Mouse (Mus musculus): ENCODE results near the gene Mgat5b. TPM values are rescaled to one million over a fixed set of nuclear protein-coding genes. Genes with fewer than 3 reads are reported as not detected.

Gene Mgat5b
- total RNA-seq, 2 experiments from 2014 or later, result not detected

DNA sequence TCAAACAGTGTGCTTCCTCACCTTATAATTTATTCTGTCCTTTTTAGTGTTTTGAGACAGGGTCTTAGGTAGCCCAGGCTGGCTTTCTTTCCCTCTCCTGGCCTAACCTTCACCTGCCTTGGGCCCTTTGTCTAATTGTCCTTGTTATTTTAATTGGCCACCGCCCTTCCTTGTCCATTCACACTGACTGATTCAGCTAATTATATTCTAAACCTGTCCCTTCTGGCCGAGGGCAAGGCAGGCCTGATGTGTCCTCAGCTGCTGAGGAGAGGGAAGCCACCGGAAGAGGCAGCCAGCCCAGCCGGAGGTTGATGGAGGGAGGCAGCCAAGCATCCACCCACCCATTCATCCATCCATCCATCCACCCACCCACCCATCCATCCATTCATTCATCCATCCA, 52.2 kb downstream of the Mgat5b start:
- ATAC-seq (replicated peaks; ENCODE audit: low FRiP score, poor library complexity, severe bottlenecking), result no peak

DNA sequence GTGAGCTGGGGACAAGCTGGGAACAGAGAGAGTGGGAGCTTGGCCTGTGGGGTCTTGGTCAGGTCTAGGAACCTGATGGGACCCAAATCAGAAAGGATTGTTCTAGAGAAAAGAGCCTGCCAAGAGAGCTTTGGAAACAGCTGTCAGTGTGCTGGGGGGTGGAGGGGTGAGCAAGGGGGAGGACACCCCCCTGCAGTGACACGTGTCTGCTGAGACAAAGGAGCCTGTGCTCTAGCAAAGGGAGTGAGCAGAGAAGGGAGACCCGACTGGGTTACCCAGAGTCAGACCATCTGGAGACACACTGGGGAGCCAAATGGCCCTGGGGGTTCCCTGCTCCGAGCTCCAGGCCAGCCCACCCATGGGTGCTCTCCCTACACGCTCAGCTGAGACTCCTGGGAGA, 54.2 kb downstream of the Mgat5b start:
- no peak for ATAC-seq (replicated peaks; ENCODE audit: low FRiP score, poor library complexity, severe bottlenecking)

DNA sequence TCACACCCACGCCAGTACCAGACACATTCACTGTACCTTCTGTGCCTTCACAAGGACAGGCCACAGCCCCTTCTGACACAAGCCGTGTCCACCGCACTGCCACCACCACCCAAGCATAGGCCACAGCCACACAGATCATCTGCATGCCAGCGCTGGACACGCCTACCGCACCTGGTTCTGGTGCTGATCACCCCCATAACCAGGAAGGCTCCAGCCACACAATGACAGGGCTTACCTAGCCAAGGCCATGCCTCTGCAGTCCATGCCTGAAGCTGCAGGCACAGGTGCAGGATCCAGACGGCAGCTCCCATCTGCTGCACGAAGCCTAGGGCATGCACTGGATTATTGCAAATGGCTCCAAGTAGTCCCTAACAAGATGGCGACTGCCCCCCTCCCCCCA, 54.8 kb downstream of the Mgat5b start:
- no peak for ATAC-seq (replicated peaks; ENCODE audit: low FRiP score, poor library complexity, severe bottlenecking)

DNA sequence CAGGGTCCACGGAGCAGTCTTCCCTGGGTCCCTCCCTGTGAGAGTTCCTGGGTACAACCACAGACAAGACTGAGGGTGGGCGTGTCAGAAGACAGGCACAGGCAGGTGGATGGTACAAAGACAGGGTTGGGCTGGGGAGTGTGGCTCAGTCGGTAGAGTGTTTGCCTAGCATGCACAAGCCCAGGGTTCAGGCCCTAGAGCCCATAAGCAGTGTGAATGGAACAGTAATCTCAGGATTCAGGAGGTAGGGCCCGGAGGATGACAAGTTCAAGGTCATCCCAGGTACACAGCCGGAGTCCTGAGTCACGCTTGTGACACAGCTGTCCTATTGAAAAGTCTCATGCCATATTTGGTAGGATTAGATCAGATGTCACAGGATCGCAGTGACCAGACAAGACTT, 55.7 kb downstream of the Mgat5b start:
- no peak for ATAC-seq (replicated peaks; ENCODE audit: low FRiP score, poor library complexity, severe bottlenecking)

DNA sequence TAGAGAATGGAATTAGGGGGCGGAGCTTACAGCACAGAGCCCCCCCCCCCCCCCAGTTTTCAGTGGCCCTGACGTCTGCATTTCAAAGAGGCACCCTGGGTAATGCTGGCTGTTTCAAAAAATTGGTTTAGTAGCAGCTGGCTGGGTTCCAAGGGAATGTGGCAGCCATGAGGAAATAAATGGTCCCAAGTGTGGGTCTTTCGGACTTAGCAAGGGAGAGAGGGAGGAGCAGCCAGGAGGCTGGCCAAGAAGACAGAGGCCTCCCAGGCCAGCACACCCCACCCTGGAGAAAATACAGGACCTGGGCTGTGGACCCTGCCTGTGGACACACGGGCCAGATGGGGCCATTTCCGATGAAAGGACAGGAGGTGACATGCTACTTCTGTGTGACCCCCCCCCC, 61.6 kb downstream of the Mgat5b start:
- ATAC-seq (replicated peaks; ENCODE audit: low FRiP score, poor library complexity, severe bottlenecking), result no peak

DNA sequence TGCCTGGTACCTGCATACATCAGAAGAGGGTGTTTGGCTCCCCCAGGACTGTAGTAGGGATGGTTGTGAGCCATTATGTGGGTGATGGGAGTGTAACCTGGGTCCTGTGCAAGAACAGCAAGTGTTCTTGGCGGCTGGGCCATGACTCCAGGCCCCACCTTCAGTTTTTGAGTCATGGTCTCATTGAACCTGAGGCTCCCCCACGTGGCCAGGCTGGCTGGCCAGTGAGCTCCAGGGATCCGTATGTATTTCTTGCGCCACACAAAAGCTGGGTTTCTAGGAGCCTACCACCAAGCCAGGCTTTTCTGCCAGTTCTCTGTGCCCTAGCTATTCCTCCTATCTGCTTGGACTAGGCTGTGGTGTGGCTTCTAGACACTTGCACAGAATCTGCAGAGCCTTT, 63.9 kb downstream of the Mgat5b start:
- ATAC-seq (replicated peaks; ENCODE audit: low FRiP score, poor library complexity, severe bottlenecking), result no peak

DNA sequence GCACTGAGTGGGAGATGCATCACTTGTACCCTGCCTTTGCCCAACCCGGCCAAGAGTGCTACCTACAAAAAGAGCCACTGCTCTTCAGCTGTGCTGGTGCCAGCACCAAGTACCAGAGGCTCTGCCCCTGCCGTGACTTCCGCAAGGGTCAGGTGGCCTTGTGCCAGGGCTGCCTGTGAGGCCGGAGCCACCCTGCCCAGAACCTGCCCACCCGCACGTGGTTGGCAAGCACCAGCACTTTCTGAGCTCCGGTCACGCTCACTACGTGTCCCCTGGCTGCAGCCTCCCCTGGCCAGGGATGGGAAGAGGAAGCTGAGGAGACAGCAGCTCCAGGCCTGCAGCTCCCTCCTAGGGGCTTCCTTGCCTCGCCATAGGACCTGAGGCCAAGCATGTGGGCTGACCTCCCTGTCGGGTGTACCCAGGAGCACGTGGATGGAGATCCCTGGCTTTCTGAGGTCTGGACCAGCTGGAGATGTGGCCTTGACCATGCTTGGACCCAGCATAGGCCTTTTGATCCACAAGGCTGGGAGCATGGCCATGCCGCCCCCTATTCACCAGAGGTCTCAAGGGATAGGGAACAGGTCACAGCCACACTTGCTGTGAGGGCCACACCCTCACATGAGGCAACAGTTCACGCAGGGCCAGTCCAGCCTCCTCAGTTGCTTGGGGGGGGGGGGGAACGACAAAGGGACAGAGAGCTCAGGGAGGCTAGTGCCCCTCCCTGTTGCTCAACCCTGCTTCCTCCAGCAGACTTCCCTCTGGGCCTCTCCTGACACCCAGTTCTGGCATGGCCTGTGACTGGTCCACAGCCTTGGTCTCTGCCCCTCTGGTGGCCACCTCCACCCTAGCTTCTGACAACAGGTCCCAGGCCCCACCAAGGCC, 67.1 kb downstream of the Mgat5b start:
- no peak for ATAC-seq (replicated peaks; ENCODE audit: low FRiP score, poor library complexity, severe bottlenecking)

DNA sequence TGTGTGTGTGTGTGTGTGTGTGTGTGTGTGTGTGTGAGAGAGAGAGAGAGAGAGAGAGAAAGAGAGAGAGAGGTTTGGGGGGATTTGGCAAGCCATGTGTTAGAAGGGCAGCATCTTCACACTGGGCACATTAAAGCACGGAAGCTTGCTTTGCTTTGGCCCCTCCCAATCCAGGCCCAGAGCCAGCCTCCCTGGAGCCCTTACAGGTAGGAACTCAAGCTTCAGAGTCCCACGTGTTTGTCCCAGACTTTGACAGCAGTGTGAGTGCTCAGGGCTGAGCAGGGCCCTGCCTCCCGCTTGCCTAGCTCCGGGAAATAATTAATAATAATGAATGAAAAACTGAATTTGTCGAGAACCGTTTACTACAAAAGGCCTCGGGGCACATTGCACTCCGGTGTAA, 69.5 kb downstream of the Mgat5b start:
- ATAC-seq (replicated peaks; ENCODE audit: low FRiP score, poor library complexity, severe bottlenecking), result no peak

DNA sequence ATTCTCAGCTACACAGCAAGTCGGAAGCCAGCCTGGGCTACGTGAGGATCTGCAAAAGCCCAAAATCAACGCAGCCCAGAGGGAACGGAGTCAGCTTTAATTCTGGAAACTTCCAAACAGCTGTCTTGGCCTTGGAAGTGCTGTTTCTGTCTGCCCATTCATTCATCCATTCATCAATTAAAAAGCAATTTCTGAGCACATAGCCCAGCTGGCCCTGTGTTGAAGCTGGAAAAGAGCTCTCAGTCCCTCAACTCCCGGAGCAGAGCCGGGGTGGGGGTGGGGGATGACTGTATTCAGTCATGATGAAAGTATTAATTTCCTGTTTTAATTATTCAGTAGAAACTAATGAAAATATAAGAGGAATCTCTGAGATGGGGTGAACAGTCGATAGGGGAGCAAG, 71.6 kb downstream of the Mgat5b start:
- no peak for ATAC-seq (replicated peaks; ENCODE audit: low FRiP score, poor library complexity, severe bottlenecking)

DNA sequence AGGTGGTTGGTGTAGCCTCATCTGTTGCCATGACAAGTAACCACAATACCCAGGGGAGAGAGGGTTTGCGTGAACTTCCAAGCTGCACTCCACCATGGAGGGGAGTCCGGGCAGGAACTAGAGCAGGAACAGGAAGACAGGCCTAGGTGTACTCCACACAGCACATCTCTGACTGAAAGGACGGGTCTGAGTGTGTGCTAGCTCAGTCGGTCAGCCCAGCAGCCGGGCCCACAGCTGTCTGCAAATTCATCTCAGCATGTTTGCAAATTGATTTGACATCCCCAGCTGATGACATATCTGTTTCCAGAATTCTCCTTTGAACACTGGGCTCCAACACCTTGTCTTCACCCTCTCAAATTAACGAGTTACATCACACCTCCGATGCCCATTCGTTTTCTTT, 72.7 kb downstream of the Mgat5b start:
- no peak for ATAC-seq (replicated peaks; ENCODE audit: low FRiP score, poor library complexity, severe bottlenecking)

DNA sequence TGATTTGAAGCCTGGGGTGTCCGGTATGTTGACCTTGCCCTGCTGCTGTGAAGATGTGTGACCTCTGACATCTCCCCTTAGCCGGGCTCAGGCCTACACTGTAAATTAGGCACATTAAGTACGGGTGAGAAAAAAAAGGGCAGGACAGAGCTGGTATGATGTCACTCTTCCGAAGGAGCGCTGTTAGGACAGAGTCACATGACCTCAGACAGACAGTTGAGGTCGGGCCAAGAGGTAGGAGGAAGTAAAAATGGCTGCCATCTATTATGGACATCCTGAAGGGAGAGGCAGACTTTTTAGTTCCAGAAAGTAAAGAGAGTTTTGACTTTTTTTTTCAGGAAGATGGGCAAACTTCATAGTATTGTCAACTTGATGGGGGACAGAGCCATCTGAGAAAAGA, 73.3 kb downstream of the Mgat5b start:
- no peak for ATAC-seq (replicated peaks; ENCODE audit: low FRiP score, poor library complexity, severe bottlenecking)

DNA sequence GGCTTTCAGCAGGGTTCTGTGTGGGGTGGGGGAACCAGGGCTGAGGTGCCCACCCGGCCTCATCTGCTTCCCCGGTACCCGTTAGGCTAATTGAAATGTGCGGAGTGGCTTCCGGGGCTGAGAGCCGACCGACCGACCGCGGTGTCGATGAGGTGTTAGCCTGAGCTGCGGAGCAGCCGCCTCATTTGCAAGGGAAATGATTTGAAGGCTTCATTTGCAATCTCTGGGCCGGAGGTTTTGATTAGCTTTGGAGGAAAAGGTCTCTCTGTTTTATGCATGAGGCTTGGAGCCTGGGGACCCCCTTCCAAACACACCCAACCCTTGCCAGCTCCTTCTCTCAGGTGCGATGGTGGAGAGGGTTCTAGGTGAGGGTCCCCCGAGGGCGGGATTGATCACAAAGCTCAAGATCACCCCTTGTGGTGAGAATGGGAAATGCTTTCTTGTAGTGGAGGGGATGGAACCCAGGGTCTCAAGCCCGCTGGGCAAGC, 75.5 kb downstream of the Mgat5b start:
- ATAC-seq (replicated peaks; ENCODE audit: low FRiP score, poor library complexity, severe bottlenecking), result no peak

DNA sequence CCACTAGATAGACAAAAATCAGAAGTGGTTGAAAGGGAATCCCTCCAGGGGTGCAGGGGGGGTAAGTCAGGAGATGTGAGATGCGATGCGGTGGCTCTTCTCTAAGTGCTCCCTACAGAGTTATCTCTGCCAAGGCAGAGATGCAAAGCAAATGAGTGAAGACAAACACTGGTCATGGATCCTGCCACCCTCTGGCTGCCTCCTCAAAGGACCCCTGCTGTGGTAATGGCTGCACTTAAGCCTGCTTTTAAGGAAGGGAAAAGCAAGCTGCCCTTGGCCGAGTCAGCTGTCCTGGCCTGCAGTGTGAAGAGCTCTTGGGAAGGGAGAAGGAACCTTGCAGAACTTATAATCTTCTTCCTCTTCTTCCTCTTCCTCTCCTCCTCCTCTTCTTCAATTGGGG, 78.3 kb downstream of the Mgat5b start:
- ATAC-seq (replicated peaks; ENCODE audit: low FRiP score, poor library complexity, severe bottlenecking), result no peak

DNA sequence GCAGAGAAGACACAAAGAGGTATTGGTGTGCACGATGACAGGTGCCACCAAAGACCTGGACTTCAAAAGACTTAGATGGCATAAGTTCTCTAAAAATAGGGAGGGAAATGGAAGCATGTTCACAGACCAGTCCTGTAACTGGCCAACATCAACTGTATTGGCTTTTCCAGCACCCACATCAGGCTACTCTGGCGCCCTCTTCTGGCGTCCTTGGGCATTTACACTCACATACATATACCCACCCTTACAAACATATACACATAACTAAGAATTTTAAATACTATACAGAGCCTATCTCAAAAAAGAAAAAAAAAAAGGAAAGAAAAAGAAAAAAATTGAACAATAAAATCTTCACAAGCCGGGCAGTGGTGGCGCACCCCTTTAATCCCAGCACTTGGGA, 80.3 kb downstream of the Mgat5b start:
- no peak for ATAC-seq (replicated peaks; ENCODE audit: low FRiP score, poor library complexity, severe bottlenecking)

DNA sequence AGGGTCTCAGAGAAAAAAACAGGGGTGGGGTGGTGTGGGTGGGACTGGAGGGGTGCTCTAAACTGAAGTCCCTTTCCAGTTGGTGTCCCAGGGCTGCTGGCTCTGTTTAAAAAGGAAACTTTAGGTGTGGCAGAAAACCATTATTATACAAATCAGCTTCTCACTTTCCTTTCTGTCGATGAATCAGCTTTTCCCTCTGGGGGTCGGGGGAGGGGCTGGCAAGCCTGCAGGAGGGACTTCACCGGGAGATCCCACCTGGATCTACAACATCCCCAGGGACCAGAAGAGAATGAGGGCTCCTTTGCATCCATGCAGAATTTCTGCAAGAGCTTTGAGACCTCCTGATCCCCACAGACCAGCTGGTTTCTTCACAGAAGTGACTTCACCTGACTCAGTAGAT, 81.6 kb downstream of the Mgat5b start:
- ATAC-seq (replicated peaks; ENCODE audit: low FRiP score, poor library complexity, severe bottlenecking), result no peak

DNA sequence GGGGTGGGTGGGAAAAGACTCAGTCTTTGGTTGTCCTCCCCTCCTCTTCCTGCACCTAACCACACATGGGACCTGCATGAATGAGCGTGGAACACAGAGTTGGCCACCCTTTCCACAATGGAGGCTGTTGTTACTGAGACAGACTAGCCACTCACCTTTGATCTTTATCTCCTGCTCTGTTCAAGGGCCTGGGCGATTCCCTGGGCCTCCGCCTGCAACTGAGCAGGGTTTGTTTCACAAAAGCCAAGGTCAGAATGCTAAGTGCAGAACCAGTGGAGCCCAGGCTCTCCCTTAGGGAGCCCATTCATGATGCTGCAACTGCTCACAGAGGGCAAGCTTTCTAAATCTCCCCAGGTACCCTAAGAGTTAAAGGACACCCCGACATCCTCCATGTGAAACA, 83.1 kb downstream of the Mgat5b start:
- ATAC-seq (replicated peaks; ENCODE audit: low FRiP score, poor library complexity, severe bottlenecking), result no peak

DNA sequence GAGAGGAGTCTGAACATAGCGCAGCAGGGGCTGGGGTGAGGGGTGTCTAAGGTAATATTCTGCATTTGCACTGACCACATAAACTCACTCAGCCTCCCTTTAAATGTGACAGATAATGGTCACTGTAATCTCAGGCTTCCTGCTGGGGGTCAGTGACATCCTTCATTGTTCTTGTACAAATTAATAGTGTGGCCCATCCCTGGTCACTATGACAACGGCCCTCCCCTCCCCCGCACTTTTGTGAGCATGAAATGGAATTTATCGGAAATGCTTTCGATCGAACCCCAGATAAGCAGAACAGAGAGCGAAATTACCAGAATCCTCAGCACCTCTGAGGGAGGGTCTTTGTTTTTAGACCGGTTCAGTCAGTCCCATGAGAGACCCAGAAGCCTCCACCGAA, 84.8 kb downstream of the Mgat5b start:
- ATAC-seq (replicated peaks; ENCODE audit: low FRiP score, poor library complexity, severe bottlenecking), result no peak

DNA sequence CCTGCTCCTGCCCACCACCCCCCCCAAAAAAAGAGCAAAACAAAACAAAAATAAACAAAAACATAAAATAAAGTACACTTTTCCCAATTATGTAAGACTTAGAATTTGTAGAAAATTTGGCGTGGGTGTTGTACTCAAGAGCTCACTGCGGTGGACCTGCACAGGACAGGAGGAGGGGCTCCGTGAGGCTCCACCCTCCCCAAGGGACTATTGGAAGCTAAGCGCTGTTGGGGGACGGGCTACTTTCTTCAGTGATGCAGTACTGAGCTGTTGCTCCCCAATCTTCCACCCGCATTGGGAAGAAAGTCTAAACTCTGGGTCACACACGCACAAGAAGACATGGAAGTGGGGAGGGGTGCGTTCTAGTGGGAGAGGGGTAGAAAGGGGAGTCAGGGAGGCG, 85.6 kb downstream of the Mgat5b start:
- ATAC-seq (replicated peaks; ENCODE audit: low FRiP score, poor library complexity, severe bottlenecking), result no peak

DNA sequence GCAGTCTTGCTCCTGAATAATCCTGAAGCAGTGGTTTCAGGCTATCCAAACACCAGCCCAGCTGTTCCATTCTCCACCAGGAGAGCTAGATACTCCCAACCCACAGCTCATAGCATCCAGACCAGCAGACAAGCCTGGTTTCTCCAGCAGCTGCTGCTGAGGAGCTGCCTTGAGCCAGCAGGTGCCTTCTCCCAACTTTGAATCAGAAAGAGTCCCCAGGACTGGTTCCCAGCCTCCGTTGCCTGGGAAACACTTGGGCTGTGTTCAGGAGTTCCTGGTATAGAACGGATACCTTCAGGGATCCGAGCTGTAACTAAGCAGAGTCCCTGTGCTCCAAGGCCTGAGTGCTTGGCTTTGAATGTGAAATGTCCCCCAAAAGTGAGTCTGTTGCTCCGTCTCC, 98.8 kb downstream of the Mgat5b start:
- no peak for ATAC-seq (replicated peaks; ENCODE audit: low FRiP score, poor library complexity, severe bottlenecking)

DNA sequence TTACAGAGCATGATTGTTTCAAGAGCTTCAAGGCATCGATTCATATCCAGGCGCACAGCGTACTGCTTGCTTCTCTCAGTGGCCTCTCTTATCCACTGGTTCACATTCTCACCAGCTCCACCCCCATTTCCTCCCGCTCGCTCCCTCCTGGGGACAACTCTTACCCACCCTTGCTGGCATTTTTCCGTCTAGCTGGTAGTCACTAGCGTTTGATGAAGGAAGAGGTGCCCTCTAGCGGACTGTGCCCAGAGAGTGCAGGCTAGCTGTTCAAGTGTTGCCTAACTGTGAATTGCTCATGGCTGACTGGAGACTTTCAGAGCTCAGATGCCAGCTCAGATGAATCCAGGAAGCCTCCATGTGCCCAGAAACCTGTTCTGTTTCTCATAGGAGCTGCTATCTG, 99.7 kb downstream of the Mgat5b start:
- ATAC-seq (replicated peaks; ENCODE audit: low FRiP score, poor library complexity, severe bottlenecking), result no peak

DNA sequence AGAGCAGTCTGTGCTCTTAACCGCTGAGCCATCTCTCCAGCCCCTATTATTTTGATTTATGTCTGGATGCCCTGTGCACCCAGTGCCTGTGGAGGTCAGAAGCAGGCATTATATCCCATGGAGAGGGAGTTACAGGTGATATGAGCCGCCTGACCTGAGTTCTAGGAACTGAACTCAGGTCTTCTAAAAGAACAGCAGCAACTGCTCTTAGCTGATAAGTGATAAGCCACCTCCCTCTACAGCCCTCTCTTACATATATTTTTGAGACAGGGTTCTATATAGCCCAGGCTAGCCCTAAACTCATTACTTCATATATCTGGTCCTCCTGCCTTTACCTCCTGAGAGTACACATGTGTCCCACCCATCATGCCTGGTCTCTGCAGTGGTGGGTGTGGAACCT, 102.4 kb downstream of the Mgat5b start:
- no peak for ATAC-seq (replicated peaks; ENCODE audit: low FRiP score, poor library complexity, severe bottlenecking)

DNA sequence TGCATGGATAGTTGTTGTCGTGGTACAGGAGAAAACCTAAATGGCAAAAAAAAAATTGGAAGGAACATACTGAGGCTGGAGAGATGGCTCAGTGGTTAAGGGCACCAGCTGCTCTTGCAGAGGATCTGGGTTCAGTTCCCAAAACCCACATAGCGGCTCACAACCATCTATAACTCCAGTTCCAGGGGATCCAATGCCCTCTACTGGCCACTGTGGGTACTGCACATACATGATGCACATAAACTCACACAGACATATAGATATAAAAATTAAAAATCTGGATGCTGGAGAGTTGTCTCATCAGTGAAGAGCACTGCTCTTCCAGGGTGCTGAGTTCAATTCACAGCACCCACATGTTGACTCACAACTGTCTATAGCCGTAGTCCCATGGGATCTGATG, 104.9 kb downstream of the Mgat5b start:
- no peak for ATAC-seq (replicated peaks; ENCODE audit: low FRiP score, poor library complexity, severe bottlenecking)

Data from erythroblast, adult 5-6 weeks (primary cell).